Mouse (Mus musculus) ES-E14 (cell line): ENCODE results near the gene Bricd5. TPM values are rescaled to one million over a fixed set of nuclear protein-coding genes. Genes with fewer than 3 reads are reported as not detected.

Experiments used
- DNase-seq: peaks from one replicate; pipeline ENCODE4 v3.0.0-alpha.2; 2013; ENCODE audit warnings: low read depth, low spot score
- H3K27ac ChIP-seq: 2 replicates; pipeline ENCODE4 v1.5.1; 2012; ENCODE audit warnings: low read depth, mild to moderate bottlenecking, low read length, moderate library complexity, mixed read lengths; ENCODE audit not compliant: poor library complexity, insufficient read depth, severe bottlenecking
- H3K36me3 ChIP-seq: 2 replicates; pipeline ENCODE4 v1.6.1; 2012; ENCODE audit warnings: mild to moderate bottlenecking, low read length, moderate library complexity, mixed read lengths; ENCODE audit not compliant: control insufficient read depth, poor library complexity, insufficient read depth, severe bottlenecking
- H3K4me1 ChIP-seq, 2 experiments: fragments of 150-350 bp in 1 of 2; sonication (generic) in 1 of 2; 2 replicates each; pipeline ENCODE4 v1.6.1; 2012; ENCODE audit warnings: low read length in 2 of 2, mild to moderate bottlenecking in 1 of 2, mixed read lengths in 1 of 2; ENCODE audit not compliant: control insufficient read depth in 2 of 2, insufficient read depth in 2 of 2, poor library complexity in 1 of 2
- H3K4me3 ChIP-seq, 2 experiments: fragments of 150-350 bp in 1 of 2; sonication (generic) in 1 of 2; 2 replicates each; pipeline ENCODE4 v1.5.1; 2012; ENCODE audit warnings: low read length in 2 of 2, low read depth in 1 of 2, mild to moderate bottlenecking in 1 of 2, mixed read lengths in 1 of 2; ENCODE audit not compliant: insufficient read depth in 1 of 2, poor library complexity in 1 of 2, severe bottlenecking in 1 of 2
- H3K9ac ChIP-seq: 2 replicates; pipeline ENCODE4 v1.6.1; 2012; ENCODE audit warnings: low read depth, mild to moderate bottlenecking, low read length, mixed read lengths; ENCODE audit not compliant: poor library complexity, insufficient read depth, severe bottlenecking
- H3K9me3 ChIP-seq: fragments of 150-350 bp; sonication (generic); 2 replicates; pipeline ENCODE4 v1.6.1; 2012; ENCODE audit warnings: low read depth, mild to moderate bottlenecking, low read length; ENCODE audit not compliant: control insufficient read depth, insufficient read depth
- CHD2 ChIP-seq: IDR thresholded peaks from 2 replicates; pipeline ENCODE4 v1.6.1; 2014; ENCODE audit warnings: mild to moderate bottlenecking, low read depth, low read length, inconsistent platforms
- HCFC1 ChIP-seq: IDR thresholded peaks from 2 replicates; pipeline ENCODE4 v1.6.1; 2012; ENCODE audit warnings: low read length, inconsistent platforms, borderline replicate concordance; ENCODE audit not compliant: insufficient read depth
- MAFK ChIP-seq: IDR thresholded peaks from 2 replicates; pipeline ENCODE4 v1.6.1; 2014; ENCODE audit warnings: mild to moderate bottlenecking, low read depth, low read length, inconsistent platforms; ENCODE audit not compliant: insufficient read depth
- ZC3H11A ChIP-seq: IDR thresholded peaks from 2 replicates; pipeline ENCODE4 v1.6.1; 2012; ENCODE audit warnings: low read depth, mild to moderate bottlenecking, inconsistent platforms, low read length, borderline replicate concordance
- ZNF384 ChIP-seq: IDR thresholded peaks from 2 replicates; pipeline ENCODE4 v1.6.1; 2012; ENCODE audit warnings: low read depth, low read length, inconsistent platforms
- in situ Hi-C, 2 experiments: fragments of 600-800 bp; cut with MboI; formaldehyde crosslinking; loops; one replicate each; pipeline ENCODE4 v1.15.1; 2025; ENCODE audit warnings: low sequenced_read_pairs in 2 of 2, inconsistent platforms in 1 of 2; ENCODE audit not compliant: unreplicated experiment in 2 of 2
- total RNA-seq: library from RNA; depleted of rRNA; stranded (reverse); fragments of 300-350 nt; gene quantifications from 2 replicates; pipeline ENCODE4 v1.2.3, GENCODE M21; 2012

Gene Bricd5
- total RNA-seq, 1 experiment, result 1.4 TPM

- DNase-seq, result no peak
- TF ChIP-seq ZC3H11A, result no peak
- no peak for TF ChIP-seq HCFC1
- TF ChIP-seq CHD2, result no peak
- no peak for TF ChIP-seq ZNF384
- TF ChIP-seq MAFK, result no peak
- peaks cover 0 to 5% of the 10 kb centered on the region in 2 experiments; a peak in 2 of 4 replicates for H3K4me1 ChIP-seq
- peak overlapping the region; percentile 75 to 83 for H3K4me3 ChIP-seq
- in situ Hi-C loops, result no loop called here
- H3K36me3 ChIP-seq, result peaks cover 20% of the 10 kb centered on the region; the same call in 1 of the 2 replicates
- H3K27ac ChIP-seq, result no peak overlapping the region; the same call in 1 of the 2 replicates
- H3K9me3 ChIP-seq, result no peaks in the 10 kb centered on the region
- H3K9ac ChIP-seq, result peak overlapping the region; percentile 93
Observed at GRCm38 (mm10) chr17:24470701-24471527, 2.8 kb upstream of the Bricd5 start.

GRCm38 (mm10) chr17:24472512-24472911 is 1.2 kb upstream of the Bricd5 start:
- no peak overlapping the region for H3K4me3 ChIP-seq
- H3K9ac ChIP-seq, result no peak overlapping the region
- H3K4me1 ChIP-seq, result peaks cover 0 to 5% of the 10 kb centered on the region in 2 experiments; a peak in 2 of 4 replicates
- TF ChIP-seq MAFK (no peak), ZC3H11A (no peak), HCFC1 (no peak), CHD2 (no peak), ZNF384 (no peak)
- DNase-seq, result no peak
- in situ Hi-C loops, result no loop called here
- H3K27ac ChIP-seq, result no peak overlapping the region
- peaks cover 29% of the 10 kb centered on the region; the same call in 1 of the 2 replicates for H3K36me3 ChIP-seq
- no peaks in the 10 kb centered on the region for H3K9me3 ChIP-seq

GRCm38 (mm10) chr17:24474557-24474956 is 873 bp downstream of the Bricd5 start:
- no peak for DNase-seq
- Histone ChIP-seq H3K4me1 (peaks cover 0 to 9% of the 10 kb centered on the region in 2 experiments; a peak in 3 of 4 replicates), H3K27ac (no peak overlapping the region), H3K9me3 (no peaks in the 10 kb centered on the region), H3K36me3 (peaks cover 31% of the 10 kb centered on the region; the same call in 1 of the 2 replicates), H3K4me3 (no peak overlapping the region), H3K9ac (no peak overlapping the region)
- in situ Hi-C loops, result no loop called here
- no peak for TF ChIP-seq CHD2
- TF ChIP-seq HCFC1, result no peak
- no peak for TF ChIP-seq ZNF384
- TF ChIP-seq MAFK, result no peak
- TF ChIP-seq ZC3H11A, result no peak

- Histone ChIP-seq H3K4me1 (peaks cover 0 to 12% of the 10 kb centered on the region in 2 experiments; a peak in 3 of 4 replicates), H3K36me3 (peaks cover 31% of the 10 kb centered on the region; the same call in 1 of the 2 replicates), H3K9me3 (no peaks in the 10 kb centered on the region), H3K4me3 (no peak overlapping the region), H3K9ac (no peak overlapping the region), H3K27ac (no peak overlapping the region)
- DNase-seq, result no peak
- in situ Hi-C loops, result no loop called here
- TF ChIP-seq MAFK, result no peak
- TF ChIP-seq CHD2, result no peak
- no peak for TF ChIP-seq ZNF384
- TF ChIP-seq HCFC1, result no peak
- TF ChIP-seq ZC3H11A, result no peak
Observed at GRCm38 (mm10) chr17:24475586-24475985, 1.9 kb downstream of the Bricd5 start.
